8 mouse cellular contexts compared by ENCODE assay signal in the genomic region with DNA sequence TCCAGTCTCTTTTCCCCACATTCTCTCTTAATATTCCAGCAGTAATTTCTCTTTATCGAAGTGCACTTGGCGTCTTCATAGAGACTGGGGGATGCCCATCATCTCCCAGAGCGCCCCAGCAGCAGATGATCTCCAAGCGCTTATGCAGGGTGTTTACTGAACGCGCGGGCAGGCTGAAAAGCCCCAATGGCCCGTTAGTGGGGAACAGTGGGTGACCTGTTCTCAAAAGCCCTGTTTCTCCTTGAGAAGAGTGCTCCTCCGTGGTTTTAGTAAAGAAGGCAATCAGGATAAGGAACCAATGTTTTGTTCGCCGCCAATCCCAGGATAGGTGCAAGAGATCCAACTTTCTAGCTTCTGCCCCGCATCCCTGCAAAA. TPM values are rescaled to one million over a fixed set of nuclear protein-coding genes. Genes with fewer than 3 reads are reported as not detected.
DNase-seq lines count a peak whose midpoint lies in the region; ATAC-seq and TF ChIP-seq lines count a peak whose summit lies in the region.

No protein-coding gene starts in this region.

- intact Hi-C loops in left cerebral cortex, postnatal 36 days (cut with DNase I) = loop anchor here (10.0 kb wide), 1 partner anchor 597 kb away; no protein-coding TSS in a partner anchor

- ATAC-seq in lung, embryonic 15.5 days (ENCODE audit: borderline replicate concordance, extremely low read depth, low FRiP score, low TSS enrichment) = no peak

- peak overlapping the region; percentile 96 for H3K4me2 ChIP-seq in lung, embryonic 15.5 days

- peak overlapping the region; percentile 49 for H3K4me3 ChIP-seq in cerebellum, adult 2 months (replicated peaks; ENCODE audit: insufficient read depth, low read depth, low read length)
- H3K4me3 ChIP-seq in lung, embryonic 15.5 days = peak overlapping the region; percentile 58

- no peaks in the 10 kb centered on the region for H3K9me3 ChIP-seq in lung, embryonic 15.5 days

- H3K4me1 ChIP-seq in cerebellum, adult 2 months (ENCODE audit: control insufficient read depth, insufficient read depth, low read length) = no peaks in the 10 kb centered on the region
- peaks cover 8% of the 10 kb centered on the region; the same call in 1 of the 2 replicates for H3K4me1 ChIP-seq in lung, embryonic 15.5 days

- H3K36me3 ChIP-seq in lung, embryonic 15.5 days = no peaks in the 10 kb centered on the region

- TF ChIP-seq CTCF in cerebellum, adult 2 months (IDR thresholded peaks at IDR 0.05; ENCODE audit: borderline replicate concordance, insufficient read depth, low read depth, low read length) = no peak

- TF ChIP-seq POLR2A in cerebellum, adult 2 months (IDR thresholded peaks at IDR 0.05; ENCODE audit: borderline replicate concordance, insufficient read depth, low read length) = no peak

- WGBS in cerebellum, adult 2 months = 4% methylated on average over 12 of the region's 12 CpGs
- 14% methylated on average over 12 of the region's 12 CpGs for WGBS in lung, embryonic 15.5 days

- no peak overlapping the region; the same call in 1 of the 2 replicates for H3K9ac ChIP-seq in lung, embryonic 15.5 days

- H3K27ac ChIP-seq in cerebellum, adult 2 months (ENCODE audit: insufficient read depth, low read length) = no peak overlapping the region
- H3K27ac ChIP-seq in lung, embryonic 15.5 days = no peak overlapping the region

- no peaks in the 10 kb centered on the region; the same call in 1 of the 2 replicates for H3K27me3 ChIP-seq in cerebellum, adult 2 months (ENCODE audit: control insufficient read depth, insufficient read depth, low read length)
- H3K27me3 ChIP-seq in lung, embryonic 15.5 days = peaks cover 47% of the 10 kb centered on the region

- no peak for DNase-seq in cerebellum, adult 2 months
- no peak for DNase-seq in cerebellum, adult 11 months
- no peak for DNase-seq in lung, postnatal 4 days
- DNase-seq in left cerebral cortex, postnatal 36 days (ENCODE audit: low spot score in 2 of 2) = peak; percentile 4 to 8
- peak; percentile 15 for DNase-seq in right cerebral cortex, postnatal 4 days
- no peak for DNase-seq in T-cell, adult 2 months (ENCODE audit: low spot score)
- DNase-seq in urinary bladder, postnatal 25 days (ENCODE audit: low spot score) = no peak

RNA-seq across cellular contexts. Expression of a gene that starts 0.9 kb away (rescaled TPM):
- polyA plus RNA-seq in cerebellum, adult 2 months (2012; rRNA removed) = 2.6 and 2.7 TPM in 2 replicates
- polyA plus RNA-seq in lung, embryonic 15.5 days (2015; fragmentation: Nextera tagmentation; extraction: Ambion mirVana) = 1.9 and 2.6 TPM in 2 replicates
- 10 to 100 TPM; 11.4 to 17.4 TPM for total RNA-seq in left cerebral cortex, postnatal 36 days (2021)

Comparison
In these comparisons a context has a peak if more than half of its experiments do, and no peak if none do; other contexts are left out.
1. DNase-seq: peak in left cerebral cortex, postnatal 36 days (2 of 2) and right cerebral cortex, postnatal 4 days (single experiment); none in cerebellum, adult 2 months (0 of 2), cerebellum, adult 11 months (single experiment), lung, postnatal 4 days (0 of 2), T-cell, adult 2 months (single experiment) and urinary bladder, postnatal 25 days (single experiment).